Mouse (Mus musculus) kidney, adult 9 months (tissue): ENCODE data around the gene Fxr2.
"Not testable (repeated sequence)": the region's sequence is repeated elsewhere in the genome, so short reads cannot be mapped to it uniquely, and the experiment has no call there.

Source experiments
- DNase-seq: peaks from one replicate; pipeline ENCODE4 v3.0.0; 2022

Gene Fxr2

GRCm38 (mm10) chr11:69685526-69686148, 52.8 kb downstream of the Fxr2 start, which contains the start of gene Tnfsf13:
Tnfsf13 (minus strand) TSS chr11:69685784.
- DNase-seq, result peak; percentile 96

GRCm38 (mm10) chr11:69686377-69686776, 53.6 kb downstream of the Fxr2 start:
- DNase-seq, result peak; percentile 82

GRCm38 (mm10) chr11:69687061-69687460, 54.3 kb downstream of the Fxr2 start:
- DNase-seq, result no peak

- peak; percentile 79 for DNase-seq
These were observed 57.1 kb downstream of the Fxr2 start for GRCm38 (mm10) chr11:69689891-69690290.

- DNase-seq, result peak; percentile 73
These were observed 59.5 kb downstream of the Fxr2 start for GRCm38 (mm10) chr11:69692196-69692811.

GRCm38 (mm10) chr11:69692863-69693262, 60.1 kb downstream of the Fxr2 start:
- DNase-seq, result peak; percentile 87

GRCm38 (mm10) chr11:69693421-69693965, 60.7 kb downstream of the Fxr2 start:
- peak; percentile 55 for DNase-seq

- no peak for DNase-seq
These were observed 62.2 kb downstream of the Fxr2 start for GRCm38 (mm10) chr11:69695046-69695360.

GRCm38 (mm10) chr11:69695361-69696181, 62.8 kb downstream of the Fxr2 start, which contains the start of the genes Tnfsf12 and Tnfsfm13:
Tnfsf12 (minus strand) TSS chr11:69695849.
Tnfsfm13 (minus strand) TSS chr11:69696098.
- peak; percentile 82 for DNase-seq

GRCm38 (mm10) chr11:69697396-69697795, 64.6 kb downstream of the Fxr2 start:
- DNase-seq, result no peak

- no peak for DNase-seq
These were observed 65.8 kb downstream of the Fxr2 start for GRCm38 (mm10) chr11:69698574-69698973.

- no peak for DNase-seq
These were observed 66.8 kb downstream of the Fxr2 start for GRCm38 (mm10) chr11:69699595-69699994.

GRCm38 (mm10) chr11:69702886-69703285, 70.1 kb downstream of the Fxr2 start:
- DNase-seq, result not testable (repeated sequence)
